Mouse (Mus musculus) liver, embryonic 14.5 days (tissue): Measurements from ENCODE around the gene Amigo3. TPM values are rescaled to one million over a fixed set of nuclear protein-coding genes. Genes with fewer than 3 reads are reported as not detected.

Source experiments
- ATAC-seq: fragments of 200-750 bp; cut with Nextera tagmentation; 2 replicates; pipeline ENCODE4 v1.8.0; 2017; ENCODE audit warnings: moderate number of reproducible peaks, mild to moderate bottlenecking, moderate library complexity; ENCODE audit not compliant: insufficient read depth
- DNase-seq, 3 experiments: peaks; one replicate each; pipeline ENCODE4 v3.0.0-alpha.2; 2012 to 2013; ENCODE audit warnings: low read depth in 3 of 3, low spot score in 3 of 3
- H3K27ac ChIP-seq: fragments of 300-500 bp; sonication (generic); 2 replicates; pipeline ENCODE4 v1.5.1; 2014; ENCODE audit warnings: moderate library complexity, mild to moderate bottlenecking, control low read depth, inconsistent platforms
- H3K27me3 ChIP-seq: fragments of 300-500 bp; sonication (generic); 2 replicates; pipeline ENCODE4 v1.6.1; 2014; ENCODE audit warnings: mild to moderate bottlenecking, low read length, moderate library complexity; ENCODE audit not compliant: control insufficient read depth, insufficient read depth
- H3K36me3 ChIP-seq: fragments of 300-500 bp; sonication (generic); replicated peaks from 2 replicates; pipeline ENCODE4 v1.6.1; 2014; ENCODE audit warnings: low read depth; ENCODE audit not compliant: control insufficient read depth, insufficient read depth
- H3K4me1 ChIP-seq, 2 experiments: fragments of 200-500 bp in 1 of 2; fragments of 300-500 bp in 1 of 2; sonication (generic) in 1 of 2; replicated peaks; 2 replicates each; pipeline ENCODE4 v1.6.1; 2012 to 2014; ENCODE audit warnings: antibody characterized with exemption in 1 of 2, inconsistent platforms in 1 of 2, low read length in 1 of 2; ENCODE audit not compliant: control insufficient read depth in 2 of 2, insufficient read depth in 2 of 2
- H3K4me2 ChIP-seq: fragments of 300-500 bp; sonication (generic); 2 replicates; pipeline ENCODE4 v1.6.1; 2014; ENCODE audit warnings: low read depth, mild to moderate bottlenecking, control low read depth, moderate library complexity
- H3K4me3 ChIP-seq, 2 experiments: fragments of 200-500 bp in 1 of 2; fragments of 300-500 bp in 1 of 2; sonication (generic) in 1 of 2; 2 replicates each; pipeline ENCODE4 v1.5.1; 2012 to 2014; ENCODE audit warnings: low read depth in 2 of 2, low read length in 2 of 2, mild to moderate bottlenecking in 2 of 2, control low read depth in 1 of 2, inconsistent platforms in 1 of 2, moderate library complexity in 1 of 2; ENCODE audit not compliant: insufficient read depth in 1 of 2
- H3K9ac ChIP-seq: fragments of 300-500 bp; sonication (generic); replicated peaks from 2 replicates; pipeline ENCODE4 v1.6.1; 2014; ENCODE audit warnings: mild to moderate bottlenecking, control low read depth, moderate library complexity
- H3K9me3 ChIP-seq: fragments of 300-500 bp; sonication (generic); 2 replicates; pipeline ENCODE4 v1.6.1; 2016; ENCODE audit warnings: low read length, mixed read lengths; ENCODE audit not compliant: control insufficient read depth
- CTCF ChIP-seq: IDR thresholded peaks from 2 replicates; pipeline ENCODE4 v1.5.1; 2016; ENCODE audit warnings: antibody characterized with exemption, low read depth, control low read depth
- EP300 ChIP-seq: IDR thresholded peaks from 2 replicates; pipeline ENCODE4 v1.6.1; 2016; ENCODE audit warnings: antibody characterized with exemption, low read depth
- WGBS: fragments of 180-500 bp; shearing (Covaris S2); extraction: QIAGEN DNeasy Blood & Tissue Kit; methylation state at CpG from one replicate; pipeline ENCODE4 v1.1.7; 2014; ENCODE audit not compliant: insufficient replicate concordance; 5-methylcytosine and 5-hydroxymethylcytosine counted together
- polyA plus RNA-seq, 2 experiments: library from polyadenylated mRNA; depleted of rRNA in 1 of 2; stranded (reverse) in 1 of 2; unstranded in 1 of 2; fragments of >200 nt; fragmentation: Nextera tagmentation in 1 of 2; extraction: Ambion mirVana in 1 of 2; gene quantifications; 2 replicates each; pipeline versions ENCODE4 v1.2.1 to v1.2.3; 2012 to 2014

The Amigo3 gene
- polyA plus RNA-seq, 2 experiments: 0.51 to 0.89 TPM

GRCm38 (mm10) chr9:108090611-108091120 lies 37.7 kb downstream of the Amigo3 start:
- no peak overlapping the region for H3K9ac ChIP-seq
- DNase-seq (no peak), ATAC-seq (no peak)
- no peaks in the 10 kb centered on the region for H3K27me3 ChIP-seq
- H3K4me2 ChIP-seq: no peak overlapping the region
- 96% methylated on average over 7 of the region's 7 CpGs for WGBS
- H3K27ac ChIP-seq: no peak overlapping the region
- H3K4me1 ChIP-seq: peaks cover 2 to 7% of the 10 kb centered on the region in 2 experiments
- peaks cover 74% of the 10 kb centered on the region for H3K36me3 ChIP-seq
- TF ChIP-seq CTCF (no peak), EP300 (no peak)
- H3K4me3 ChIP-seq: no peak overlapping the region
- no peaks in the 10 kb centered on the region for H3K9me3 ChIP-seq

GRCm38 (mm10) chr9:108093586-108093985 lies 40.6 kb downstream of the Amigo3 start:
- peak overlapping the region; percentile 82 for H3K27ac ChIP-seq
- H3K4me2 ChIP-seq: peak overlapping the region; percentile 93
- H3K9me3 ChIP-seq: no peaks in the 10 kb centered on the region
- H3K4me1 ChIP-seq: peaks cover 25% of the 10 kb centered on the region in 2 experiments
- peak overlapping the region; percentile 80 to 95 for H3K4me3 ChIP-seq
- 56% methylated on average over 10 of the region's 10 CpGs for WGBS
- H3K27me3 ChIP-seq: no peaks in the 10 kb centered on the region
- peak overlapping the region; percentile 93 for H3K9ac ChIP-seq
- TF ChIP-seq EP300: no peak
- no peak for TF ChIP-seq CTCF
- peaks cover 44% of the 10 kb centered on the region for H3K36me3 ChIP-seq
- no peak for ATAC-seq
- no peak for DNase-seq

- H3K27me3 ChIP-seq: no peaks in the 10 kb centered on the region
- peak within 1 kb of the TSS; percentile 95 to 98 for H3K4me3 ChIP-seq
- H3K4me2 ChIP-seq: peak within 1 kb of the TSS; percentile 93
- peak within 1 kb of the TSS; percentile 93 for H3K9ac ChIP-seq
- peak; percentile 36 for TF ChIP-seq CTCF
- 0 out of 2 replicates have a peak, but pooled peaks have one; percentile 15 for TF ChIP-seq EP300
- H3K27ac ChIP-seq: peak within 1 kb of the TSS; percentile 96
- ATAC-seq (peak; percentile 85), DNase-seq (peak; percentile 95 to 96 (median 96))
- 0% methylated on average over 52 of the region's 52 CpGs for WGBS
- H3K9me3 ChIP-seq: no peaks in the 10 kb centered on the region
- peaks cover 25 to 27% of the 10 kb centered on the region in 2 experiments for H3K4me1 ChIP-seq
- H3K36me3 ChIP-seq: peaks cover 37% of the 10 kb centered on the region
Measured at GRCm38 (mm10) chr9:108094184-108094941, 41.4 kb downstream of the Amigo3 start, which contains the start of gene Apeh. Apeh (minus strand) TSS chr9:108094606.

GRCm38 (mm10) chr9:108094998-108095411 lies 42.0 kb downstream of the Amigo3 start:
- Histone ChIP-seq H3K27me3 (no peaks in the 10 kb centered on the region), H3K4me2 (peak overlapping the region; percentile 93), H3K4me1 (peaks cover 25 to 27% of the 10 kb centered on the region in 2 experiments), H3K9ac (peak overlapping the region; percentile 85), H3K27ac (peak overlapping the region; percentile 96), H3K36me3 (peaks cover 30% of the 10 kb centered on the region), H3K9me3 (no peaks in the 10 kb centered on the region), H3K4me3 (peak overlapping the region; percentile 95 to 98)
- TF ChIP-seq EP300 (peak; percentile 94), CTCF (no peak)
- DNase-seq (peak; percentile 93 to 95 (median 94)), ATAC-seq (peak; percentile 86)
- WGBS: 0% methylated on average over 16 of the region's 16 CpGs

- peaks cover 25% of the 10 kb centered on the region for H3K36me3 ChIP-seq
- H3K9ac ChIP-seq: peak overlapping the region; percentile 85
- H3K27ac ChIP-seq: peak overlapping the region; percentile 96
- under 1% methylated on average over 3 of the region's 3 CpGs for WGBS
- TF ChIP-seq EP300 (no peak), CTCF (peak; percentile 90)
- peak overlapping the region; percentile 93 for H3K4me2 ChIP-seq
- H3K4me3 ChIP-seq: peak overlapping the region; percentile 95 to 98
- DNase-seq: peak; percentile 76 to 82 (median 79)
- peak; percentile 20; the same call in 1 of the 2 replicates for ATAC-seq
- H3K9me3 ChIP-seq: no peaks in the 10 kb centered on the region
- peaks cover 25 to 27% of the 10 kb centered on the region in 2 experiments for H3K4me1 ChIP-seq
- no peaks in the 10 kb centered on the region for H3K27me3 ChIP-seq
Measured at GRCm38 (mm10) chr9:108095518-108095917, 42.6 kb downstream of the Amigo3 start.
